Mouse (Mus musculus) pancreas, adult 10 weeks (tissue): ENCODE data around the gene Pgpep1. TPM values are rescaled to one million over a fixed set of nuclear protein-coding genes. Genes with fewer than 3 reads are reported as not detected.

ENCODE experiments used
- polyA plus RNA-seq: library from polyadenylated mRNA; stranded (reverse); fragments of 350-450 nt; fragmentation: Illumina TruSeq; extraction: RNeasy Lipid Tissue Mini Kit (QIAGEN cat#74804); gene quantifications from one replicate; pipeline ENCODE4 v1.2.3, GENCODE M21; 2015; ENCODE audit warnings: low read depth, low replicate concordance; ENCODE audit not compliant: insufficient read depth

The Pgpep1 gene
- polyA plus RNA-seq = 8.6 TPM

GRCm38 (mm10) chr8:70660273-70660725 is at the start of gene Pgpep1:
Gene Pgpep1, minus strand, starts transcription at chr8:70660388.

GRCm38 (mm10) chr8:70703287-70703686 is 43.1 kb upstream of the Pgpep1 start, which contains the start of gene Iqcn:
Gene Iqcn, plus strand, starts transcription at chr8:70703457.

DNA sequence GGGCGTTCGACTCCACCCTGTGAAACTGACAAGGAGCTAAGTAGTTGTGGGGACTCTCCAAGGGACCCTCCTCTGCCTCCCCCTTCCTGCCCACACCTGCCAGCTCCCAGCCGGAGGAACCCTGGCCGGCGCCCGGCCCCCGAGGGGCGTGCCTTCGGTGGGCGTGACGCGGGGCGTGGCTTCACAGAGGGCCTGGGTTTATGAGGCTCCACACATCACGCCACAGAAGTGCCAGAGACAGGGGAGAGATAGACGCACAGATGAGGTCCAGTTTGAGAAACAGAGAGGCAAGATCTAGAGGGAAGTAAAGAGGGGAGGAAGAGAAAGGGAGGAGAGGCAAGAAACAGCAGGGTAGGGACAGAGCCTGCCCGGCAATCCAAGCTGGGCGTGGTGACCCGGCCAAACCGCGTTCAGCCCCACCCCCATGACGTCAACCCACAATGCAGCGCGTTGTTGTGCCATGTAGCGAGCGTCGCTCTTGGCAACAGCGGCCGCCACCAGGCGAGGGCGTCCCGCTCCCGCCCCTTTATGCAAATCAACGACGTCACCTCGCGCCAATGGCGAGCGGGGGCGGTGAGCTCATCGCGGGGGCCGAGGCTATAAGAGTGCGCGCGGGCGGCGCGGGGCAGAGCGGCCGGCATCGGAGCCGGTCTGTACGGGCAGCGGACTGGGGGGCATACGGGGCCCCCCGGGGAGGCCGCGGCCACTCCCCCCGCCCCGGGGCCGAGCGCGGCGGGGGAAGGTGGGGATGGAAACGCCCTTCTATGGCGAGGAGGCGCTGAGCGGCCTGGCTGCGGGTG is 38.3 kb upstream of the Pgpep1 start, which contains the start of gene Jund:
Gene Jund (plus strand): TSS at position 640 of the 800 bp plus-strand sequence.

GRCm38 (mm10) chr8:70673079-70673856 is 13.1 kb upstream of the Pgpep1 start, which contains the start of gene Lsm4:
Gene Lsm4, plus strand, starts transcription at chr8:70673248.

GRCm38 (mm10) chr8:70632346-70632892 is 27.8 kb downstream of the Pgpep1 start, which contains the start of gene Gdf15:
Gene Gdf15, minus strand, starts transcription at chr8:70632456.

DNA sequence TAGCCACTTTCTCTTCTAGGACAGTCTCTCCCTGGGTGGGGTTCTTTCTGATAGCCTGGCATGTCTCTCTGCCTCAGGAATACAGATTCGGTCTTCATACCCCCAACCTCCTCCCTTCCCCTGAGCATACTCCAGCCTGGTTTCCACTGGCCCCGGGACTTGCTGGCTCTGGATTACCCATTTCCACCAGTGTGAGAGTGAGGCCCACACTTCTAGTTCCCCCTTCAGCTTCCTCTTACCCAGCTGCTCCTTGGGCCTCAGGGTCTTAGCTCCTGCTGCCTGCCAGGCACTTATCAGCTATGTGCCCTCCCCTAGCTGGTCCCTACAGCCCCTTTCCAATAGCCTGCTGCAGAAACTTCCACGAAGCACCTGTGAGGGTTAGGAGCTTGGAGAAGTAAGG is 44.3 kb downstream of the Pgpep1 start, which contains the start of gene Lrrc25:
Gene Lrrc25 (plus strand): TSS at position 262 of the 400 bp plus-strand sequence.

GRCm38 (mm10) chr8:70608749-70609367 is 51.3 kb downstream of the Pgpep1 start, which contains the start of gene Ssbp4:
Gene Ssbp4, minus strand, starts transcription at chr8:70608872.

Other genes with a start within 250 kb of the Pgpep1 start
- gene Crtc1, start 220.8 kb downstream of the Pgpep1 start, polyA plus RNA-seq = 6.0 TPM
- 4.2 TPM for gene Klhl26, start 183.4 kb downstream of the Pgpep1 start, polyA plus RNA-seq
- gene Tmem59l, start 173.0 kb downstream of the Pgpep1 start, polyA plus RNA-seq = 3.6 TPM
- 23.2 TPM for gene Crlf1, start 167.2 kb downstream of the Pgpep1 start, polyA plus RNA-seq
- 39.6 TPM for gene Rex1bd, start 153.6 kb downstream of the Pgpep1 start, polyA plus RNA-seq
- gene Uba52, start 149.6 kb downstream of the Pgpep1 start, polyA plus RNA-seq = 731 TPM
- gene Fkbp8, start 132.7 kb downstream of the Pgpep1 start, polyA plus RNA-seq = 78.4 TPM
- gene Kxd1, start 132.4 kb downstream of the Pgpep1 start, polyA plus RNA-seq = 14.3 TPM
- gene Ell, start 120.9 kb downstream of the Pgpep1 start, polyA plus RNA-seq = 6.0 TPM
- 17.5 TPM for gene Isyna1, start 66.0 kb downstream of the Pgpep1 start, polyA plus RNA-seq
- 22.8 TPM for gene Ssbp4, start 51.5 kb downstream of the Pgpep1 start, polyA plus RNA-seq
- 2.3 TPM for gene Lrrc25, start 44.2 kb downstream of the Pgpep1 start, polyA plus RNA-seq
- 0.61 TPM for gene Gdf15, start 27.9 kb downstream of the Pgpep1 start, polyA plus RNA-seq
- 14.0 TPM for gene Lsm4, start 12.9 kb upstream of the Pgpep1 start, polyA plus RNA-seq
- 32.7 TPM for gene Jund, start 38.6 kb upstream of the Pgpep1 start, polyA plus RNA-seq
- gene Iqcn, start 43.1 kb upstream of the Pgpep1 start, polyA plus RNA-seq = not detected
- not detected for gene Gm3336, start 58.2 kb upstream of the Pgpep1 start, polyA plus RNA-seq
- 1.9 TPM for gene Pde4c, start 63.3 kb upstream of the Pgpep1 start, polyA plus RNA-seq
- 12.4 TPM for gene Rab3a, start 94.3 kb upstream of the Pgpep1 start, polyA plus RNA-seq
- gene Mpv17l2, start 100.6 kb upstream of the Pgpep1 start, polyA plus RNA-seq = 13.1 TPM
- 9.3 TPM for gene Pik3r2, start 116.3 kb upstream of the Pgpep1 start, polyA plus RNA-seq
- 40.0 TPM for gene Mast3, start 144.7 kb upstream of the Pgpep1 start, polyA plus RNA-seq
- not detected for gene Il12rb1, start 148.1 kb upstream of the Pgpep1 start, polyA plus RNA-seq
- 18.1 TPM for gene Arrdc2, start 179.3 kb upstream of the Pgpep1 start, polyA plus RNA-seq
- gene Kcnn1, start 202.9 kb upstream of the Pgpep1 start, polyA plus RNA-seq = 1.6 TPM
- 9.8 TPM for gene Ccdc124, start 213.5 kb upstream of the Pgpep1 start, polyA plus RNA-seq
- not detected for gene Slc5a5, start 232.4 kb upstream of the Pgpep1 start, polyA plus RNA-seq
- 1,080 TPM for gene Rpl18a, start 237.0 kb upstream of the Pgpep1 start, polyA plus RNA-seq
- 5.2 TPM for gene Map1s, start 245.5 kb upstream of the Pgpep1 start, polyA plus RNA-seq